Mouse (Mus musculus): ENCODE measurements at regions not wholly inside any gene's neighbourhood (a gene's known extent, or its start where the extent isn't known, plus 50 kb on each side); places are given as distances from the start of the nearest gene placed in this dataset.

- no peak for TF ChIP-seq TAL1 (IDR thresholded peaks at IDR 0.05; ENCODE audit: low read length)
- TF ChIP-seq GATA1 (IDR thresholded peaks at IDR 0.05; ENCODE audit: low read length): no peak
Observed at GRCm38 (mm10) chr10:42131798-42132197, 113.6 kb upstream of the Armc2 start.

All from erythroblast, embryonic 14.5 days (primary cell).